Mouse (Mus musculus) brain, embryonic 14.5 days (tissue): ENCODE measurements around the gene Nedd9.

Experiments
- CTCF ChIP-seq: fragments of 200-500 bp; IDR thresholded peaks from 2 replicates; pipeline ENCODE4 v1.5.1; 2012; ENCODE audit warnings: inconsistent platforms, mild to moderate bottlenecking, moderate library complexity, borderline replicate concordance; ENCODE audit not compliant: insufficient read depth, insufficient read length; ENCODE audit errors: extremely low read depth
- POLR2A ChIP-seq: fragments of 200-500 bp; IDR thresholded peaks from 2 replicates; pipeline ENCODE4 v1.6.1; 2012; ENCODE audit warnings: mild to moderate bottlenecking, inconsistent platforms, borderline replicate concordance; ENCODE audit not compliant: poor library complexity, insufficient read depth, insufficient read length, severe bottlenecking; ENCODE audit errors: extremely low read depth

- TF ChIP-seq CTCF: no peak
- TF ChIP-seq POLR2A: no peak
These were observed 153.1 kb downstream of the Nedd9 start for GRCm38 (mm10) chr13:41333889-41334640.
